Mouse (Mus musculus) C2C12 (cell line): Measurements from ENCODE around the gene Hlcs. TPM values are rescaled to one million over a fixed set of nuclear protein-coding genes. Genes with fewer than 3 reads are reported as not detected.

Experiments used
- H3K27me3 ChIP-seq: one replicate; pipeline ENCODE4 v1.6.1; 2011; ENCODE audit not compliant: control insufficient read depth, insufficient read depth, insufficient read length
- H3K36me3 ChIP-seq: one replicate; pipeline ENCODE4 v1.6.1; 2011; ENCODE audit not compliant: control insufficient read depth, insufficient read depth
- H3K4me3 ChIP-seq: one replicate; pipeline ENCODE4 v1.5.1; 2011; ENCODE audit warnings: mild to moderate bottlenecking, control low read depth; ENCODE audit not compliant: poor library complexity, insufficient read depth, severe bottlenecking
- H3K79me2 ChIP-seq: one replicate; pipeline ENCODE4 v1.6.1; 2011; ENCODE audit not compliant: control insufficient read depth, insufficient read depth
- H3K79me3 ChIP-seq: one replicate; pipeline ENCODE4 v1.6.1; 2011; ENCODE audit warnings: low read depth, control low read depth
- H3ac ChIP-seq: one replicate; pipeline ENCODE3; 2011; ENCODE audit warnings: low read depth; ENCODE audit not compliant: control insufficient read depth, insufficient read length
- CEBPB ChIP-seq: IDR thresholded peaks from one replicate; pipeline ENCODE4 v1.6.1; 2011; ENCODE audit warnings: low read depth, mild to moderate bottlenecking, control low read depth, moderate library complexity
- CTCF ChIP-seq: IDR thresholded peaks from one replicate; pipeline ENCODE4 v1.5.1; 2011; ENCODE audit not compliant: control insufficient read depth, insufficient read depth, insufficient read length
- FOSL1 ChIP-seq: IDR thresholded peaks from one replicate; pipeline ENCODE4 v1.8.0; 2011; ENCODE audit warnings: mild to moderate bottlenecking, low read length; ENCODE audit not compliant: poor library complexity, insufficient read depth, severe bottlenecking
- MAX ChIP-seq: IDR thresholded peaks from one replicate; pipeline ENCODE4 v1.6.1; 2011; ENCODE audit warnings: mild to moderate bottlenecking, control low read depth
- MYOD1 ChIP-seq: IDR thresholded peaks from one replicate; pipeline ENCODE4 v1.6.1; 2011; ENCODE audit warnings: low read depth; ENCODE audit not compliant: control insufficient read depth, insufficient read length
- MYOG ChIP-seq: IDR thresholded peaks from one replicate; pipeline ENCODE4 v1.6.1; 2011; ENCODE audit not compliant: control insufficient read depth, insufficient read length; ENCODE audit errors: extremely low read depth
- USF1 ChIP-seq: IDR thresholded peaks from one replicate; pipeline ENCODE4 v1.6.1; 2011; ENCODE audit warnings: low read depth, mild to moderate bottlenecking, control low read depth, moderate library complexity
- polyA plus RNA-seq: library from polyadenylated mRNA; unstranded; fragments of >200 nt; fragmentation: generic; extraction: Trizol; gene quantifications from one replicate; pipeline ENCODE4 v1.2.1, GENCODE M21; 2012; ENCODE audit warnings: missing spikeins

Gene Hlcs
- polyA plus RNA-seq, 1 experiment = 1.7 TPM

DNA sequence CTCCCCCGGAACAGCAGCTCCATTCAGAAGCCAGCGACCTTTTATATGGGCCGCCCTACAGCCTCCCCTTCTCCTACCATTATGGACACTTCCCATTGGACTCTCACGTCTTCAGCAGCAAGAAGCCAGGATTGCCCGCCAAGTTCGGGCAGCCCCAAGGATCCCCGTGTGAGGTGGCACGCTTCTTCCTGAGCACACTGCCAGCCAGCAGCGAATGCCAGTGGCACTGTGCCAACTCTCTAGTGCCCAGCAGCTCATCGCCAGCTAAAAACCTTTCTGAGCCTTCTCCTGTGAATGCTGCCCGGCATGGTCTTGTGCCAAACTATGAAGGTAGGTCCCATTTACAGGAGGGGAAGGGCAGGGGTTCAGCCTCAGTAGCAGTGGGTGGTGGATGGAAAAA is 190.1 kb downstream of the Hlcs start:
- H3K79me2 ChIP-seq = no peaks in the 10 kb centered on the region
- TF ChIP-seq MYOD1 = no peak
- no peak for TF ChIP-seq CTCF
- no peak for TF ChIP-seq CEBPB
- TF ChIP-seq USF1 = no peak
- no peak for TF ChIP-seq FOSL1
- no peak for TF ChIP-seq MAX
- no peak for TF ChIP-seq MYOG
- H3K27me3 ChIP-seq = no peaks in the 10 kb centered on the region
- no peaks in the 10 kb centered on the region for H3K36me3 ChIP-seq
- H3ac ChIP-seq = no peak overlapping the region
- H3K4me3 ChIP-seq = no peak overlapping the region
- H3K79me3 ChIP-seq = no peaks in the 10 kb centered on the region

DNA sequence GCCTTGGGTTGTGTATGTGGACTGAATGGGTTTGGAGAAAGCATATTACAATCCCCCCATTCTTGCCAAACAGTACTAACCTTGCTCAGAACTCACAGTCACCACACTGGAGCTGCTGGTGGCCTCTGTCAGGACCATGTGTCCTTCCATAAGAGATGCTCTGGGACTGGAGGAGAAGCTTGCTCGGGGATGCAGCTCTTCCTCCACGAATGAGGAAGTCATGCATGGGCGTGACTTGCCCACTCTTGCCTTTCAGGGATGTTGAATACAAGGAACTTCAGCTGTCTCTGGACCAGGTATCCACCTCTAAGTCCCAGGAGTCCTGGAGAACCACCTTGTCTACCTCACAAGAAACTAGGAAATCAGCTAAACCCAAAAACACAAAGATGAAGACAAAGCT is 191.0 kb downstream of the Hlcs start:
- Histone ChIP-seq H3K4me3 (no peak overlapping the region), H3K79me3 (no peaks in the 10 kb centered on the region), H3ac (no peak overlapping the region), H3K79me2 (no peaks in the 10 kb centered on the region), H3K36me3 (no peaks in the 10 kb centered on the region), H3K27me3 (no peaks in the 10 kb centered on the region)
- TF ChIP-seq MYOD1 = no peak
- TF ChIP-seq CEBPB = no peak
- no peak for TF ChIP-seq FOSL1
- no peak for TF ChIP-seq MYOG
- TF ChIP-seq USF1 = no peak
- no peak for TF ChIP-seq MAX

GRCm38 (mm10) chr16:94118394-94118793 is 195.0 kb downstream of the Hlcs start:
- Histone ChIP-seq H3K36me3 (peaks cover 6% of the 10 kb centered on the region), H3K4me3 (no peak overlapping the region), H3K79me3 (no peaks in the 10 kb centered on the region), H3K27me3 (no peaks in the 10 kb centered on the region), H3K79me2 (no peaks in the 10 kb centered on the region), H3ac (no peak overlapping the region)
- TF ChIP-seq MYOD1 (no peak), USF1 (no peak), CTCF (no peak), MYOG (no peak), MAX (no peak), CEBPB (no peak), FOSL1 (no peak)

DNA sequence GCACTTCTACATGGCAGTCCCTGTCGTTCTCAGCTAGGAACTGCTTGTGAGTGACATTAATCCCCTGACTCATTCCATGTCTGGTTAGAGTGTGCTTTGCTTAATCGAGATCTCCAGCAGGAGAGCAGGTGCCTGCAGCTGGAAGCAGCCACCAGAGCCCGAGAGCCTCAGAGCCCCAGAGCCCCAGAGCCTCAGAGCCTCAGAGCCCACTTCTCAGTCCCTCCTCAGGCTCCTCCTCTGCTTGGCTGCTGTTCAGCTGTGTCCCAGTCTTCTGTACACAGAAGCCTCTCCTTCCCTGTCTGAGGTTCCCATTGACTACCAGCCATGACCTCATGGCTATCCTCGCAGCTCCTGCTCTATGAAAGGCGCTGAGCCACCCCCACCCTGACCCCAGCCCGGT is 196.0 kb downstream of the Hlcs start:
- H3K79me2 ChIP-seq = no peaks in the 10 kb centered on the region
- H3ac ChIP-seq = no peak overlapping the region
- H3K4me3 ChIP-seq = no peak overlapping the region
- H3K79me3 ChIP-seq = no peaks in the 10 kb centered on the region
- H3K27me3 ChIP-seq = no peaks in the 10 kb centered on the region
- H3K36me3 ChIP-seq = peaks cover 6% of the 10 kb centered on the region
- no peak for TF ChIP-seq FOSL1
- no peak for TF ChIP-seq MYOD1
- TF ChIP-seq USF1 = no peak
- no peak for TF ChIP-seq MYOG
- TF ChIP-seq CEBPB = no peak
- no peak for TF ChIP-seq CTCF
- TF ChIP-seq MAX = no peak

DNA sequence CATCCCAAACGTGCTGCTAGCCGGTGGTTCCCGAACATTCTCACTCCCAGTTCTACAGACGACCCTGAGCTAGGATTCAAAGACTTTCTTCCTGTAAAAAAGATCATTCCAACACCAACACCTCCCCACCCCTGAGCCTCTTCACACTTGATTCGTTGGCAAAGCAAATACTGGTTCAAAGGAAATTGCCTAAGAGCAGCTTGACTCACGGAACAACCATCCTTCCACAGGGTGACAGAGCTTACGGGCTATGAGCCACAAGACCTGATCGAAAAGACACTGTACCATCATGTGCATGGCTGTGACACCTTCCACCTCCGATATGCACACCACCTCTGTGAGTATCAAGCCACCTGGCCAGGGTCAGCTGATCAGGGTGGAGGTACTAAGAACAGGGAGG is 198.7 kb downstream of the Hlcs start:
- H3K27me3 ChIP-seq = no peaks in the 10 kb centered on the region
- H3K79me3 ChIP-seq = no peaks in the 10 kb centered on the region
- no peak overlapping the region for H3K4me3 ChIP-seq
- H3ac ChIP-seq = no peak overlapping the region
- no peaks in the 10 kb centered on the region for H3K79me2 ChIP-seq
- peaks cover 6% of the 10 kb centered on the region for H3K36me3 ChIP-seq
- TF ChIP-seq MYOG = no peak
- TF ChIP-seq MYOD1 = no peak
- TF ChIP-seq CTCF = no peak
- TF ChIP-seq FOSL1 = no peak
- TF ChIP-seq CEBPB = no peak
- no peak for TF ChIP-seq MAX
- TF ChIP-seq USF1 = no peak

DNA sequence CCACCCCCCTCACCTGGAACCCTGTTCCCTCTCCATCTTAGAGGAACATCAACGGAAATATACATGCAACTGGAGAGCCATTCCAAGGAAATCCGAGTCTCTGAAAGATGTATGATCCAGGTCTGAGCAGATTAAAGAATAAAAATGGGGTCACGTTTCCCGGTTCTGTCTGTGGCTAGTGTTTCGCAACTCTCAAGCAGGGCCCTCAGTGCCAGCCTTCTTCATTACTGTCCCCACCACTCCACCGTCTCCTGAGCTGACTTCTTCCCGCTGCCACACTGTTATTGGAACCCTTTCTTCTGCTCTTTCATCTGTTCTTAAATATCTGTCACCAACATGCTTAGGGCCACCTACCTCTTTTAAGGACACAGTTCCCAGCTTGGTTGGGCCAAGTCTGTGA is 200.2 kb downstream of the Hlcs start:
- H3K36me3 ChIP-seq = peaks cover 6% of the 10 kb centered on the region
- no peaks in the 10 kb centered on the region for H3K79me3 ChIP-seq
- no peak overlapping the region for H3ac ChIP-seq
- H3K27me3 ChIP-seq = no peaks in the 10 kb centered on the region
- no peak overlapping the region for H3K4me3 ChIP-seq
- no peaks in the 10 kb centered on the region for H3K79me2 ChIP-seq
- TF ChIP-seq CEBPB (no peak), CTCF (no peak), MYOD1 (no peak), MYOG (no peak), USF1 (no peak), MAX (no peak), FOSL1 (no peak)
